Mouse (Mus musculus) bone marrow macrophage, adult 2 months (primary cell): ENCODE measurements at regions not wholly inside any gene's neighbourhood (a gene's known extent, or its start where the extent isn't known, plus 50 kb on each side); places are given as distances from the start of the nearest gene placed in this dataset.
A peak's percentile ranks its signal among the peaks of the same experiment; 100 is the strongest.

Source experiments
- H3K27ac ChIP-seq: 2 replicates; pipeline ENCODE4 v1.5.1; 2012; ENCODE audit warnings: low read depth, low read length; ENCODE audit not compliant: insufficient read depth
- H3K4me1 ChIP-seq: 2 replicates; pipeline ENCODE4 v1.6.1; 2012; ENCODE audit warnings: low read length; ENCODE audit not compliant: control insufficient read depth, insufficient read depth
- H3K4me3 ChIP-seq: 2 replicates; pipeline ENCODE4 v1.5.1; 2012; ENCODE audit warnings: mild to moderate bottlenecking, low read length, moderate library complexity; ENCODE audit not compliant: insufficient read depth
- CTCF ChIP-seq: IDR thresholded peaks from 2 replicates; pipeline ENCODE4 v1.5.1; 2012; ENCODE audit warnings: low read depth, mild to moderate bottlenecking, low read length, moderate library complexity
- POLR2A ChIP-seq: IDR thresholded peaks from 2 replicates; pipeline ENCODE4 v1.6.1; 2012; ENCODE audit warnings: mild to moderate bottlenecking, low read depth, low read length, borderline replicate concordance

GRCm38 (mm10) chr1:89207306-89207705 lies 137.1 kb downstream of the Sh3bp4 start:
- H3K4me3 ChIP-seq: no peak overlapping the region
- no peaks in the 10 kb centered on the region for H3K4me1 ChIP-seq
- no peak for TF ChIP-seq CTCF
- TF ChIP-seq POLR2A: no peak
- H3K27ac ChIP-seq: no peak overlapping the region

GRCm38 (mm10) chr1:89211116-89211515 lies 140.9 kb downstream of the Sh3bp4 start:
- TF ChIP-seq CTCF: no peak
- no peak for TF ChIP-seq POLR2A
- H3K27ac ChIP-seq: no peak overlapping the region
- no peak overlapping the region for H3K4me3 ChIP-seq
- H3K4me1 ChIP-seq: no peaks in the 10 kb centered on the region

- Histone ChIP-seq H3K27ac (no peak overlapping the region), H3K4me3 (no peak overlapping the region), H3K4me1 (no peaks in the 10 kb centered on the region)
- TF ChIP-seq CTCF: no peak
- TF ChIP-seq POLR2A: no peak
These were observed 158.2 kb downstream of the Sh3bp4 start for GRCm38 (mm10) chr1:89228426-89228825.

DNA sequence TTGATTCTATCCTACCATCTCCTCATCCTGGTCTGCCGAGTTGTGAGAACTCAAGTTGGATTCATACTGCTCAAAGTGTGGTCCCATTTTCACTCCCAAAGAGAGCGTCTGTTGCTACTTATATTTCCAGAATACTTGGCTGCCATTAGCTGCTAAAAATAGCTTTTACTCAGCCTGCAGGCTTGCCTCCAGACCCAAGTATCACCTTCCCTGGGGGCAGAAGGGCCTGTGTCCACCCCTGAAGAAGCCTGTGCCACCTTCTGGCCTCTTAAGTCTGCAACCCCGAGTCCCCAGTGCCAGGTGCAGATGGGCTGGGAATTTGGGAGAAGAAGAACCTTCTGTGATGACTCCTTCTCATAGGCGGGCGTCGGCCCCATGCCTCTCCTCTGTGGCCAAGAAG lies 161.5 kb downstream of the Sh3bp4 start:
- Histone ChIP-seq H3K4me1 (no peaks in the 10 kb centered on the region), H3K4me3 (no peak overlapping the region), H3K27ac (no peak overlapping the region)
- no peak for TF ChIP-seq POLR2A
- TF ChIP-seq CTCF: no peak

- H3K27ac ChIP-seq: no peak overlapping the region
- no peaks in the 10 kb centered on the region for H3K4me1 ChIP-seq
- TF ChIP-seq POLR2A (no peak), CTCF (no peak)
- no peak overlapping the region for H3K4me3 ChIP-seq
These were observed 162.2 kb downstream of the Sh3bp4 start for GRCm38 (mm10) chr1:89232391-89232790.

DNA sequence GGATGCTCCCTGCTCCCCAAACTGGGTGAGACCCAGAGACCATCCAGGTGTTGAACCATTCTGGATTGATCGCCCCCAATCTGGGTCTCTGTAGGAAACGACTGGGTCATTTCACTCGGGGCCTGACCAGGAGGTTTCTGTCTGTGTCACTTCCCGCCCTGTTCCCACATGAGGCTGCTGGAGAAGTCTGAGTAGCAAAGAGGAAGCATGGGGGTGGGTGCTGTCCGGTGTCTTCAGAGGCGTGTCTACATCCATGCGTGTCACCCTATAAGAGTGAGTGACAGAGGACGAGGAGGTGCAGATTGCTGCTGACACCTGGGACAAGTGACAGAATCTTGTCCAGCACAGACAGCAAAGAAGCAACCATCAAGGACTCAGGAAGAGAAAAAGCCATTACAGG lies 164.7 kb downstream of the Sh3bp4 start:
- Histone ChIP-seq H3K4me3 (no peak overlapping the region), H3K27ac (no peak overlapping the region), H3K4me1 (no peaks in the 10 kb centered on the region)
- TF ChIP-seq POLR2A: no peak
- 0 out of 2 replicates have a peak, but pooled peaks have one; percentile 12 for TF ChIP-seq CTCF

DNA sequence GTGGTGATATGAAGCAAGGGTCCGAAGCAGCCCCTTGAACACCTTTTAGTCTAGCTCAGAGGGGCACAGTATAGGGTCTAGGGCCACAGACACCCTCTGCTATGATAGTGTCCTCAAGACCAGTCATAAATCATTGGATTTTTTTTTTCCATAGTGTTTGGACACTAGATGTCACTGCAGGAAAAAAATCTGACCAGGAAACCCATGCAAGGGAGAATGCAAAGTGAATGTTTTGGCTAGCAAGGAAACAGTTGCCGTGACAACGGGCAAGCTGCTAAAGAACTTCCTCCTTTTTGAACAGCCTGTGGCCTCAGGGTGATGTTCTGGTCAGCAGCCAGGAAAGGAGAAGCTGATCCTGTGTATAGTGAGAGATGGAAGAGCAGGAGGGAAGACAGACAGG lies 165.1 kb downstream of the Sh3bp4 start:
- no peak overlapping the region for H3K4me3 ChIP-seq
- TF ChIP-seq POLR2A (no peak), CTCF (no peak)

GRCm38 (mm10) chr1:89237696-89238095 lies 167.5 kb downstream of the Sh3bp4 start:
- Histone ChIP-seq H3K4me3 (no peak overlapping the region), H3K4me1 (no peaks in the 10 kb centered on the region), H3K27ac (no peak overlapping the region)
- TF ChIP-seq POLR2A (no peak), CTCF (no peak)

More for the DNA sequence above, 165.1 kb downstream of the Sh3bp4 start:
- no peak overlapping the region for H3K27ac ChIP-seq
- no peaks in the 10 kb centered on the region for H3K4me1 ChIP-seq

DNA sequence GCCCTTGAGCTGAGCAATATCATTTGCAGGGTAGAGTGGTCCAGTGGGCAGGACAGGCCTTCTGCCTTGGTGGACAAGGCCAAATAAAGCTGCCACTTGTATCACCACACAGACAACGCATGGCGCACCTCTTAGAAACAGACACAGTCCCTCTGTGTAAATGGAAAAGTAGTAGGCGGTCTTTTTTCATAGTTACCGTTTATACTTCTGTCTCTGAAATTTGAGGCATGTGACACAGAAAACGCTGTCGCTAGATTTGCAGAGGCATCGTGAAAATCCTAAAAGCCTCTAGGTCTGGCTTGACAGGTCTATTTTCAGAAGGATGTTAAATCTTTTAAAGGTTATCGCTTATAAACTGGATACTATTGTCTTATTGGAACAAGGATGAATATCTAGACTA lies 174.4 kb downstream of the Sh3bp4 start:
- Histone ChIP-seq H3K4me3 (no peak overlapping the region), H3K27ac (no peak overlapping the region), H3K4me1 (no peaks in the 10 kb centered on the region)
- TF ChIP-seq POLR2A (no peak), CTCF (no peak)

DNA sequence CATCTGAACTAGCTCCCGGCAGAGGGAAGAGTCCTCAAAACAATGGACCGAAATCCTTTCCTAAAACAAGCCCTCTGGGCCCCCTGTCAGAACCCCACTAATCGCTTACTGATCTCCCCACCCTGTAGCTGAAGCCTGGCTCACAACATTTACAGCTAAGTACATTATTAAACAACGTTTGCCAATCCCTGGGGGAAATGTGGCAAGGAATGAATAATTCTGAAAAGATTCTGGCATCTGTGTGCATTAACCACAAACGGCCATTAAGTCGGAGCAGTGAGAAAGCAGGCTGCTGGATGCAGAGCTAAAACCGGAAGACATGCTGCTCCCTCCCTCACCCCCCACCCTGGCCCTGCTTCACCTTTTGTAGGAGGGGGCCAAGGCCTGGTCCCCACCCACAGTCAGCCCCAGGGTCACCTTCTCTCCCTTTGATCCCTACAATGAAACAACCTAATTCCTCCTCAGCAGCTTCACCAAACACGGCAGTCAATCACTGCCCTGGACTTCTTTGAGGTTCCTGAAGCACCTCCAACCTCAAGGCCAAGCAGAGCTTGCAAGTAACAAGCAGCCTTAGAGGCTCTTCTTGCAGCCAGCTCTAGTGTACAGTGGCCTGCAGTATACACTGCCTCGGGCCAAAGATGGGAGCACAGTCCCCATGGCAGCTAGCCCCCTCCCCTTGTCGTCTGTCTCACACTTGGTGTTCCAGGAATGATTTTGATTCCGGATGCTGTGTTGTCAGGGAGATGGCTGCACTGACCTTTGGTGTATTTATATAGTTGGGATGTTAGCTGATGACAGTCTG lies 175.2 kb downstream of the Sh3bp4 start:
- TF ChIP-seq POLR2A: no peak
- TF ChIP-seq CTCF: no peak
- no peaks in the 10 kb centered on the region for H3K4me1 ChIP-seq
- H3K27ac ChIP-seq: no peak overlapping the region
- H3K4me3 ChIP-seq: no peak overlapping the region
